Mouse (Mus musculus) forebrain, embryonic 10.5 days (tissue): Measurements from ENCODE around the gene Lgr4. TPM values are rescaled to one million over a fixed set of nuclear protein-coding genes. Genes with fewer than 3 reads are reported as not detected.

Source experiments
- DNase-seq: peaks from one replicate; pipeline ENCODE4 v3.0.0-alpha.2; 2017; ENCODE audit warnings: low spot score; ENCODE audit errors: extremely low spot score
- H3K27ac ChIP-seq: fragments of 300-500 bp; sonication (generic); 2 replicates; pipeline ENCODE4 v1.5.1; 2016; ENCODE audit warnings: mild to moderate bottlenecking
- H3K27me3 ChIP-seq: fragments of 300-500 bp; sonication (generic); 2 replicates; pipeline ENCODE4 v1.6.1; 2016; ENCODE audit warnings: mild to moderate bottlenecking; ENCODE audit not compliant: poor library complexity, severe bottlenecking
- H3K36me3 ChIP-seq: fragments of 300-500 bp; sonication (generic); replicated peaks from 2 replicates; pipeline ENCODE4 v1.6.1; 2016; ENCODE audit warnings: mild to moderate bottlenecking, moderate library complexity
- H3K4me1 ChIP-seq: fragments of 300-500 bp; sonication (generic); 2 replicates; pipeline ENCODE4 v1.6.1; 2016
- H3K4me3 ChIP-seq: fragments of 300-500 bp; sonication (generic); 2 replicates; pipeline ENCODE4 v1.5.1; 2016; ENCODE audit warnings: mild to moderate bottlenecking, moderate library complexity
- H3K9me3 ChIP-seq: fragments of 300-500 bp; sonication (generic); 2 replicates; pipeline ENCODE4 v1.6.1; 2016; ENCODE audit warnings: mild to moderate bottlenecking, moderate library complexity
- WGBS: fragments of 180-500 bp; shearing (Covaris S2); methylation state at CpG from one replicate; pipeline ENCODE4 v1.1.7; 2016; 5-methylcytosine and 5-hydroxymethylcytosine counted together
- polyA plus RNA-seq: library from polyadenylated mRNA; unstranded; fragments of >200 nt; fragmentation: Nextera tagmentation; extraction: Ambion mirVana; gene quantifications from 2 replicates; pipeline ENCODE4 v1.2.1, GENCODE M21; 2016

The Lgr4 gene
- polyA plus RNA-seq, 1 experiment from 2014 or later: 7.2 TPM

DNA sequence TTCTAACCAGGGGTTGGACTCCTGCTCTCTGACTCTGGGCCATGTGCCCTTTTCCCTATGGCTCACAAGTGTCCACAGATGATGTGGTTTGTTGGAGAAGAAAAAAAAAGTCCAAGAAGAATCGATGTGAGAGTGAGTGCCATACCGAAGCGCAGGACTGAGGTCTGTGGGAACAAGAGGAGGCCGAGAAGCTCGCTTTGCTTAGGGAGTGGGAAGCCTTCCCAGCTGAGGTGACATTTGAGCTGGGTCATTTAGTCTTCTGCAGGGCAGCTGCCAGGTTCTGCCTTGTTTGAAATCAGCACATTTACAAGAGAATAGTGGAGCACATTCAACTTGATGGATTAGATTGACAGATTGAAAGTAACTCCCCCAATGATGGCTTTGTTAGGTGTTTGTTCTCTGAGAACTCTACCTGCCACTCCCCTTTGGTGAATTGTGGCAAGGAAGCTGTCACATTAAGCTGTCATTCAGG, 24.6 kb downstream of the Lgr4 start:
- peaks cover 3% of the 10 kb centered on the region; the same call in 1 of the 2 replicates for H3K9me3 ChIP-seq
- no peak overlapping the region for H3K4me3 ChIP-seq
- DNase-seq: peak; percentile 45
- H3K4me1 ChIP-seq: peaks cover 37% of the 10 kb centered on the region
- WGBS: 11% methylated on average over 5 of the region's 5 CpGs
- H3K36me3 ChIP-seq: peaks cover 5% of the 10 kb centered on the region; the same call in 1 of the 2 replicates
- no peak overlapping the region for H3K27ac ChIP-seq
- H3K27me3 ChIP-seq: peaks cover 89% of the 10 kb centered on the region

DNA sequence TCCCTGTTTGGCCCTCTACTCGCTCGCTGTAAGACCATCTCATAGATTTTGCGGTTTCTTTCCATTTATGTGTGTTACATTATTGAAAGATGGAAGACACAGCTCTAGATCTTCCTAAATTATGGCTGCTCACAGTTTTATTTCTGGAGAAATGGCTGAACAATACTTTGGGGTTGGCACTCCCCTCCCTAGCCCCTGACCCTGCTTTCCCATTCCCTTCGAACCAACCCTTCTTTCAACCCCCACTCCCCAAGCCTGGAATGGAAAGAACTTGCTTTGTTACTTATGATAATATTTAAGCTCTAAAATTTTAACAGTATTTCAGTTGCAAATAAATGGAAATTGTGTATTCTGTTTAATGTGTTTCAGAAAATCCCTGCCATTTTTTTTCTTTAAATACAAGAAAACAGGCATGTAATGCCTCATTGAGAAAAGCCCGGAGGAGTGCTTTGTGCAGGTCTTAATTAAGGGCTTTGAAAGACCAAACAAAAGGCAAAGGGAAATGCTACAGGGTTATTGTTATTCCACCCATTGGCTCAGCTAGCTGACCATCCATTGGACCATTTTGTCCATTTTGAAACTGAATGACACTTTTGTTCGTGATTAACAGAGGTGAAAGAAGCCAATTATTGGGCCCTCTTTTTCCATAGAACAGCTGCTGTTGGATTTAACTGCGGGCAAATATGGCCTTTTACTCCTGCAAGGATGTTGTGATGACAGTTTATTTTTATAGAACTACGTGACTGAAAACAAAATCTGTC, 25.5 kb downstream of the Lgr4 start:
- peaks cover 3% of the 10 kb centered on the region; the same call in 1 of the 2 replicates for H3K9me3 ChIP-seq
- H3K27ac ChIP-seq: 0 out of 2 replicates have a peak overlapping the region, but pooled peaks have one; percentile 53
- peak; percentile 29 for DNase-seq
- WGBS: 25% methylated on average over 8 of the region's 8 CpGs
- peak overlapping the region; percentile 12 for H3K4me3 ChIP-seq
- peaks cover 37% of the 10 kb centered on the region for H3K4me1 ChIP-seq
- H3K27me3 ChIP-seq: peaks cover 89% of the 10 kb centered on the region
- peaks cover 4% of the 10 kb centered on the region; the same call in 1 of the 2 replicates for H3K36me3 ChIP-seq

DNA sequence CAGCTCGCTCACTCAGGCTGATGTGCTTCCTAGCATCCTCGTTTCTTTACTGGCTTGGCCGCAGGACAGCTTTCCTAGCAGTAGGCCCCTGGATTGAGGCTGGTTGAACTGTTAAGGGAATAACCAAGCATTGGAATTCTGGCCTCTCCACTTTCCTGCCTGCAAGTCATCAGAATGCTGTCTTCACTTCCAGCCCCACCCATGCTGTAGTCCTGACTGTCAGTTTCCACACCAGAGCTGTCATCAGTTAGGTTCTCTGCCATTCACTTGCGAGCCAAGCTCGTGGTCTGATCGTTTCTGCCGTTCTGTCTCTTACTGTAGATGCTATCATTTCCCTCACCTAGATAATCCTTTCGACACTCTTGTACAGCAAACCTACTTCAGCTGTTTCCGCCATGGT, 27.5 kb downstream of the Lgr4 start:
- WGBS: 81% methylated on average over 9 of the region's 9 CpGs
- Histone ChIP-seq H3K27me3 (peaks cover 88% of the 10 kb centered on the region), H3K27ac (no peak overlapping the region)

DNA sequence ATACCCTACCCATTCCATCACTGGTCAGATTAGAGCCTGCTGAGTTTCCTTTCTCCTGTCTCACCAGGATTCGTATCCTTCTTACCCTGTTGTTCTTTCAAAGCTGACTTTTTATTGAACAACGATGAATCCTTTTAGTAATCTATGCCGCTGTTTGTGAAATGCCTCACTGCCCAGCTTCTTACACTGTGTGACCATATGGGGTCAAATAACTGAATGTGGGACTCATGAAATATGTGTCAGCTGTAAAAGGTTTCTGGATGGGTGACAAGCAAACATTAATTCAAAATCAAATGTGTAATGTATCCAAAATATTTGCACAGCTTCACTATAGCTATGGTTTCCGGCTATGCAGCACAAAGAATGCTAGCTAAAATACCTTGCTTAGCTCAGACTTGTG, 28.1 kb downstream of the Lgr4 start:
- H3K4me3 ChIP-seq: no peak overlapping the region
- no peak for DNase-seq
- no peaks in the 10 kb centered on the region for H3K9me3 ChIP-seq
- peaks cover 88% of the 10 kb centered on the region for H3K27me3 ChIP-seq
- peaks cover 37% of the 10 kb centered on the region for H3K4me1 ChIP-seq
- H3K27ac ChIP-seq: no peak overlapping the region
- no peaks in the 10 kb centered on the region for H3K36me3 ChIP-seq
- WGBS: 72% methylated on average over 4 of the region's 4 CpGs

More for the DNA sequence above, 27.5 kb downstream of the Lgr4 start:
- no peaks in the 10 kb centered on the region for H3K36me3 ChIP-seq
- no peak for DNase-seq
- peaks cover 37% of the 10 kb centered on the region for H3K4me1 ChIP-seq
- H3K9me3 ChIP-seq: no peaks in the 10 kb centered on the region
- no peak overlapping the region for H3K4me3 ChIP-seq

DNA sequence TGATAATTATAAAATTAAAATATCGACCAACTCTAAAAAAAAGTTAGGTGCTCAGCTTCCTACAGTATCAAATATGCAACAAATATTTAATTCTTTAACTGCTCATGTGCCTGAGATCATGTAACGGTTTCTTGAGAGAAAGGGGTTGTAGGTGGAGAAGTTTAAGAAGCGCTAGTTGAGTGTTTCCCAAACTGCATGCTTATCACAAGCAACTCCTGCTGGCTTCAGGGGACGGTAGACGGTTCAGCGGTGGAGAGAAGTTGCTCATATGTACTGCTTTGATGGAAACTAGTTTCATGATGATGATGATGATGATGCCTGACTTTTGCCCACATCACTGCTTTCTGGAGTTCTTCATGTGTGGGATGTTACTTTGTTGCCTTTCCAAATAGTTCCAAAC, 29.0 kb downstream of the Lgr4 start:
- no peak for DNase-seq
- peaks cover 89% of the 10 kb centered on the region for H3K27me3 ChIP-seq
- 94% methylated on average over 6 of the region's 6 CpGs for WGBS

DNA sequence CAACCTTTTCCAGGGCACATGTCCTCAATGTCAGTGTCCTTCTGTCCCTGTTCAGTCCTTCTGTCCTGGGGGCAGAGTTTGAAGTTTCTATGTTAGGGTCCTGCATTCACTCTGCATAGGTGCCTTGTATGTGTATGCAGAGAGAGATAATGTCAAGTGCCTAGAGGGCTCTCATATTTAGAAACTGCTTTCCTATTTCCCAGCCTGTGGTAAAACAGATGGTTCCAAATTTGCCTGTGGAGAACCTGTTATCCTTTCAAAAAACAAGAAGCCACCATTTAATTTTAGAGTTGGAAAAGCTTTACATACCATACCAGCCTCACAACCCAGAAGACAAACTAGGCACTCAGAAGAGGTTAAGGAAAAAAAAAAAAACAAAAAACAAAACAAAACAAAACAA, 32.1 kb downstream of the Lgr4 start:
- no peak overlapping the region for H3K27ac ChIP-seq
- no peaks in the 10 kb centered on the region for H3K9me3 ChIP-seq
- no peaks in the 10 kb centered on the region for H3K36me3 ChIP-seq
- no peak for DNase-seq
- H3K4me3 ChIP-seq: no peak overlapping the region
- peaks cover 23% of the 10 kb centered on the region for H3K4me1 ChIP-seq
- peaks cover 99% of the 10 kb centered on the region for H3K27me3 ChIP-seq

More for the DNA sequence above, 29.0 kb downstream of the Lgr4 start:
- Histone ChIP-seq H3K36me3 (no peaks in the 10 kb centered on the region), H3K27ac (no peak overlapping the region), H3K9me3 (no peaks in the 10 kb centered on the region), H3K4me1 (peaks cover 37% of the 10 kb centered on the region), H3K4me3 (no peak overlapping the region)

DNA sequence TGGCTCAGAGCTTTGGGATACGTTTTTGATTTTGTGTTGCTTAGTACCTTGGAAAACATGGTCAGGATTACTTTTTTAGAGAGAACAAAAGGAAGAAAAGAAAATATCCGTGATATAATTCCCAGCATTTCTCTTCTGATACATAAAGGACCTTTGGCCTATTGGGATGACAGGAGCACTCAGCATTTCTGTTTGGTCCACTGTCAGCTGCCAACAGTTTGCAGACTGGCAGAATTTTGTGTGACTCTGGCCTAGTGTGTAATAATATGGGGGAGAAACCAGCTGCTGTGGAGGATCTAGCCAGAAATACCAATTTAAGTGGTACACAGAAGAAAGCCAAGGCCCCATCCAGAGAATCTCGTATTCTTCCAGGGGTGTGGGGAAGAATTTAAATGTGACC, 32.9 kb downstream of the Lgr4 start:
- Histone ChIP-seq H3K36me3 (no peaks in the 10 kb centered on the region), H3K27me3 (peaks cover 99% of the 10 kb centered on the region), H3K9me3 (no peaks in the 10 kb centered on the region), H3K4me1 (peaks cover 24% of the 10 kb centered on the region), H3K27ac (no peak overlapping the region), H3K4me3 (no peak overlapping the region)
- DNase-seq: no peak
- WGBS: 77% methylated on average over 3 of the region's 3 CpGs

DNA sequence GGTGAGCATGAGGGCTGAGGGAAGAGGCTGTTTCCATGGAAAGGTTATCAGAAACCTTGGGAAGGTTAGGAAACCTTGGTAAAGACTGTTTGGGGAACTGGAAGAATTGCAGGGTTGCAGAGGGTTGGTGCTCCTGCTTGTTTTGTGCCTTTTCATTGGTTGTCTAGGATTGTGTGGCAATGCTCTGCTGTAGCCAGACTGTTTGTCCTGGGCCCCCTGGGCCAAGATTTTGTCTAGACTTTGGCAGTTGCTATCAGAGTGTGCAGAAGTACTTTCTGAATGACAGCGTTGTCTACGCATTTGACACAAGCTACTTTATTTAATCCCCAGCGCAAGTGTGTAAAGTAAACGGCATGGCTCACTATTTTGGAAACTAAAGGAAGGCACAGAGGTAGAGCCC, 33.6 kb downstream of the Lgr4 start:
- Histone ChIP-seq H3K4me1 (peaks cover 27% of the 10 kb centered on the region), H3K9me3 (no peaks in the 10 kb centered on the region), H3K36me3 (no peaks in the 10 kb centered on the region), H3K4me3 (no peak overlapping the region), H3K27me3 (peaks cover 98% of the 10 kb centered on the region), H3K27ac (no peak overlapping the region)
- no peak for DNase-seq
- 91% methylated on average over 4 of the region's 4 CpGs for WGBS

DNA sequence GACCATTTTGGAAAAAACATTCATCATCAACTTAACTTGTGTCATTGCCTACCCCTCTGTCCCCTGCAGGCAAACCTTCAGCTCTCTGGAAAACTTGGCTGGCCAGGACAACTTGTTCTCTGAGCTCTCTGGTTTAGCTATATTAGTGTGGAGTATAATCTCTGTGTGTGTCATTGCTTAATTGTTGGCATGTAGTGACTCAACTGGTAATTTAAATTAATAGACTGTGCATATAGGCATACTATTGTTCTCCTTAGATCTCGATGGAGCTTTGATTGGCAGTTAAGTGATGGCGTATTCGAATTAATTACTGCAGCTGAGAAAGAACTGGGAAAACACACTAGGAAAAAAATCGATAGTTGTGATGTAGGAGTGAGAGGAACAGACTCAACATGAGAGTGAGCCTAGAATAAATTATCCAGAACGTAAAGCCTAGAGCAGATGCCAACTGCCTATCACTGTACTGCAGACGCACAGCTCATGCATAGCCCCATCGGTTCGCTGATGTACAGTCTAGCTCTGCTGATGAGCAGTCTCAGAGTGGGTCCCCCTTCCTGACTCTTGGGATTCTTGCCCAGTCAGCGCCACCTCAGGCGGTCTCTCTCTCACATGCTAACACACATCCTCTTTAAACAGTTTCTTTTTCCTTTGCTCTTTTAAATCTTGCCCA, 35.7 kb downstream of the Lgr4 start:
- Histone ChIP-seq H3K27me3 (peaks cover 98% of the 10 kb centered on the region), H3K27ac (no peak overlapping the region), H3K36me3 (no peaks in the 10 kb centered on the region), H3K4me1 (peaks cover 27% of the 10 kb centered on the region), H3K4me3 (no peak overlapping the region), H3K9me3 (no peaks in the 10 kb centered on the region)
- 91% methylated on average over 10 of the region's 10 CpGs for WGBS
- no peak for DNase-seq

DNA sequence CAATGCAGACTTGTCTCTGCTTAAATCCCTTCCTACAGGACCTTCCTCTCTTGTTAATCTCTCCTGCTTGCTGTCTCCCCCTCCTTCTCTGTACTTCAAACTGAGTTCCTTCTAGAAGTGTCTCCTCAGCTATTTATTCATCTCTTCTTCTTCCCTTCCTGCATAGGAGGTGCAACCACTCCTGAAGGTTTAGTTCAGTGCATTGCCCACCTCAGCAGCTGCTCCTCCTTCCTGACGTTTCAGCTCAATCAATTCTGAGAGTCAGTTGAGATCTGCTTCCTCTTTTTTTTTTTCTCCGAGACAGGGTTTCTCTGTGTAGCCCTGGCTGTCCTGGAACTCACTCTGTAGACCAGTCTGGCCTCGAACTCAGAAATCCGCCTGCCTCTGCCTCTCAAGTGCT, 36.4 kb downstream of the Lgr4 start:
- H3K36me3 ChIP-seq: no peaks in the 10 kb centered on the region
- 72% methylated on average over 4 of the region's 4 CpGs for WGBS
- no peak overlapping the region for H3K27ac ChIP-seq
- no peaks in the 10 kb centered on the region for H3K9me3 ChIP-seq
- DNase-seq: no peak
- peaks cover 27% of the 10 kb centered on the region for H3K4me1 ChIP-seq
- no peak overlapping the region for H3K4me3 ChIP-seq
- H3K27me3 ChIP-seq: peaks cover 99% of the 10 kb centered on the region

DNA sequence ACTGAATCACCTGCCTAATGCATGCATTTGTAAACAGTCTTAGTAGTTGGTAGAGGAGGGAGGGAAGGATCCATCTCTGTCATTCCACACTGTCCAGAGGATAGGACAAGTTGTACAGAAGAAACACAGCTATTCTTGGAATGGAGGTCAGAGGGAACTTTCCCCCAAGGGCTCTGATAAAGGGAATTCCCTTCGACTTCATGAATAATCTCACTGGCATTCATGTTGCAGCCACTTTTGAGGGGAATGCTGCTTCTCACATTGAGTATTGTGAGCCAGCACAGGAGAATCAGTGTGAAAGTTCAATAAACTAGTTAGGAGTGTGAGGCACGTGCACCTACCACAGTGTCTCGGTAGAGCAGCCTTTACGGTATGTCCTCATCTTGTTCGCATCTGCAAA, 37.6 kb downstream of the Lgr4 start:
- Histone ChIP-seq H3K27me3 (peaks cover 91% of the 10 kb centered on the region), H3K9me3 (no peaks in the 10 kb centered on the region)
- 90% methylated on average over 5 of the region's 5 CpGs for WGBS

DNA sequence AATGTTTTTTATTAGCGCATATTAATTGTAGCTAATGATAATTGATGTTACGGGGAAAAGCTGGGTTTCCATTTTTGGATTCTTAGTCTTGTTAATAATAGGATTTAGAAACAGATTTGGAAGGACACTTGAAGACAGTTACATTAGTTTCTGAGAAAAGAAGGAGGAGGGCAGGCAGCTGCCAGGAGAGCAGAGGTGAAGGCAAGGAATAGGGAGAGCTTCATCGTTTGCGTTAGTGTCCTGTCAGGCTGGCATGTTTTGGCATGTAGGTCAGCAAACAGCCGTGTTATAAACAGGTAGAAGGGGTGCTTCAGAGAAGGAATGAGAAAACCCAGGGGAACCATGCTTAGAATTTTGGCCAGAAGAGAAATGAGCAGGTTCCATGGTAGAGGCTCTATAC, 38.5 kb downstream of the Lgr4 start:
- 88% methylated on average over 5 of the region's 5 CpGs for WGBS
- no peaks in the 10 kb centered on the region for H3K9me3 ChIP-seq
- no peaks in the 10 kb centered on the region for H3K36me3 ChIP-seq
- no peak for DNase-seq
- H3K4me1 ChIP-seq: peaks cover 43% of the 10 kb centered on the region
- H3K27ac ChIP-seq: no peak overlapping the region
- H3K4me3 ChIP-seq: no peak overlapping the region
- peaks cover 82% of the 10 kb centered on the region for H3K27me3 ChIP-seq

More for the DNA sequence above, 37.6 kb downstream of the Lgr4 start:
- Histone ChIP-seq H3K4me3 (no peak overlapping the region), H3K36me3 (no peaks in the 10 kb centered on the region), H3K4me1 (peaks cover 34% of the 10 kb centered on the region), H3K27ac (no peak overlapping the region)
- no peak for DNase-seq

DNA sequence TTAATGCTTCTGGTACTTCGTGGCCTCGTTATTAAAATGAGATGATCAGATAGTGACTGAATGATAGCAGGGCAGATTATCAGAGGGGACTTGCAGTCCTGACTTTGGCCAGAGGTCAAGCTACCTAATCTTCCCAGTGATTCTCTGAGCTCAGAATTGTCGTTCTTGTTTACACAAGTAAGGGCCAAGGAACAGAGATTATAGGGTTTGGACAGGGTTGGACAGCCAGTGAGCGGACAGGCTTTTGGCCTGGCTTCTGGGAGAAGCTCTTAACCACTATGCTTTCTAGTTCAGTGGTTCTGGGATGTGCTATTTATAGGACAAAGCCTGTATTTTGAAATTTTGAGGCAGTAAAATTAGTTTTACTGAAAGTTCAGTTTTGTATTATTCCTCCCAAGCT, 39.3 kb downstream of the Lgr4 start:
- Histone ChIP-seq H3K36me3 (no peaks in the 10 kb centered on the region), H3K27ac (no peak overlapping the region), H3K4me3 (no peak overlapping the region), H3K9me3 (no peaks in the 10 kb centered on the region), H3K27me3 (peaks cover 81% of the 10 kb centered on the region), H3K4me1 (peaks cover 47% of the 10 kb centered on the region)
- no peak for DNase-seq
- 77% methylated on average over 4 of the region's 4 CpGs for WGBS
